Mouse (Mus musculus): Measurements from ENCODE around the gene Zfp605. TPM values are rescaled to one million over a fixed set of nuclear protein-coding genes. Genes with fewer than 3 reads are reported as not detected.
A peak's percentile ranks its signal among the peaks of the same experiment; 100 is the strongest.
"Not testable (repeated sequence)": the region's sequence is repeated elsewhere in the genome, so short reads cannot be mapped to it uniquely, and the experiment has no call there.

Gene Zfp605
- polyA plus RNA-seq (2012; fragmentation: generic; extraction: Trizol): 2.1 TPM

DNA sequence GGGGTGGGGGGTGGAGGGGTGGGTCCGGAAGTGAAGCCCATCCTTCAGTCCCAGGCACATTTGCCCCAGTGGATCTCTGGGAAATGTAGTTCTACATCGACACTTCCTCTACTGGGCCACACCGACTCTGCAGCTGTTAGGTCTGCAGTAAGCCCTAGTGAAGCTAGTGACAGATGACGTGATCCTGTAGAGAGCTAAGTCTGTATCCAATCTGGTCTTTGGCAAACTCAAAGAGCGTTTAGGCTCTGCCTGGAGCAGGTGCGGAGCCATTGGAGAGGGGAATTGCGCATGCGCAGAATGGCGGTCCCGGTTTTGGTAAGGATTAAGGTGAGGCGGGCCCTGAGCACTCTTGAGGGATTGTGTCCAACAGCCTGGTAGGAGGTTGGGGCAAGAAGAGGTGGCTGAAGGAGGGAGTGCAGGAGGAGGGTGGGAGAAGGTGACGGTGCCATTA, at the start of gene Zfp605:
Gene Zfp605, plus strand, starts transcription at position 102 of the 451 bp plus-strand sequence.
- Histone ChIP-seq H3K4me2 (ENCODE audit: low read depth) (peak within 1 kb of the TSS; percentile 74), H3K27me3 (ENCODE audit: control insufficient read depth, insufficient read depth, insufficient read length) (no peaks in the 10 kb centered on the region), H3K79me2 (ENCODE audit: control insufficient read depth, insufficient read depth) (peaks cover 17% of the 10 kb centered on the region), H3ac (ENCODE audit: control insufficient read depth, insufficient read length) (no peak within 1 kb of the TSS), H3K36me3 (ENCODE audit: control insufficient read depth, insufficient read depth) (peaks cover 6% of the 10 kb centered on the region), H3K4me3 (peak within 1 kb of the TSS; percentile 38)
- no peak for TF ChIP-seq MAX (IDR thresholded peaks at IDR 0.05; ENCODE audit: low read depth)
- TF ChIP-seq POLR2AphosphoS2 (IDR thresholded peaks at IDR 0.05; ENCODE audit: insufficient read length, low read depth): peak; percentile 42
- no peak for TF ChIP-seq REST (IDR thresholded peaks at IDR 0.05; ENCODE audit: insufficient read depth, insufficient read length)
- TF ChIP-seq E2F4 (IDR thresholded peaks at IDR 0.05; ENCODE audit: insufficient read depth): no peak
- peak; percentile 18 to 80 (median 69) for TF ChIP-seq MYOG (IDR thresholded peaks at IDR 0.05; ENCODE audit: control insufficient read depth in 1 of 3, insufficient read depth in 1 of 3, insufficient read length in 2 of 3, low read depth in 2 of 3)
- no peak for TF ChIP-seq CEBPB (IDR thresholded peaks at IDR 0.05; ENCODE audit: insufficient read depth, poor library complexity, severe bottlenecking)
- TF ChIP-seq POLR2A (IDR thresholded peaks at IDR 0.05; ENCODE audit: insufficient read length, low read depth): peak; percentile 53
- TF ChIP-seq SRF (IDR thresholded peaks at IDR 0.05; ENCODE audit: control insufficient read depth, insufficient read length, low read depth): no peak
- TF ChIP-seq TCF3 (IDR thresholded peaks at IDR 0.05; ENCODE audit: insufficient read length, low read depth): no peak
- TF ChIP-seq TCF12 (IDR thresholded peaks at IDR 0.05; ENCODE audit: insufficient read depth, poor library complexity, severe bottlenecking): no peak
- TF ChIP-seq MYOD1 (IDR thresholded peaks at IDR 0.05; ENCODE audit: control insufficient read depth in 1 of 3, insufficient read length in 2 of 3, low read depth in 2 of 3): peak; percentile 75 to 93 (median 89)
- TF ChIP-seq USF1 (IDR thresholded peaks at IDR 0.05; ENCODE audit: low read depth): no peak

DNA sequence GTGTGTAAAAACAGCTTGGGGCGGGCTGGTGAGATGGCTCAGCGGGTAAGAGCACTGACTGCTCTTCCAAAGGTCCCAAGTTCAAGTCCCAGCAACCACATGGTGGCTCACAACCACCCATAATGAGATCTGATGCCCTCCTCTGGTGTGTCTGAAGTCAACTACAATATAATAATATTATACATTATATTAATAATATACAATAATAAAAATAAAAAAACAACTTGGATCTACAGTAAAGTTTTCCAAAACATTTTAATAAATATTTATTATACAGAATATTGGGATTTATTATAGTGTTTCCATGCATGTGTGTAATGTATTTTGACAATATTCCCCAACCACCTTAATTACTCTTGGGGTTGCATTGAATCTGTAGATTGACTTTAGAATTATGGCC, 37.5 kb upstream of the Zfp605 start, which contains the start of gene Gm17655:
Gene Gm17655, minus strand, starts transcription at position 101 of the 400 bp plus-strand sequence.
- not testable (repeated sequence) for H3K36me3 ChIP-seq (ENCODE audit: control insufficient read depth, insufficient read depth); H3K4me3 ChIP-seq; H3K27me3 ChIP-seq (ENCODE audit: control insufficient read depth, insufficient read depth, insufficient read length); H3K79me2 ChIP-seq (ENCODE audit: control insufficient read depth, insufficient read depth); H3ac ChIP-seq (ENCODE audit: control insufficient read depth, insufficient read length); H3K4me2 ChIP-seq (ENCODE audit: low read depth)

GRCm38 (mm10) chr5:110082961-110083360, 26.9 kb upstream of the Zfp605 start:
- no peak overlapping the region for H3K4me2 ChIP-seq (ENCODE audit: low read depth)
- H3K36me3 ChIP-seq (ENCODE audit: control insufficient read depth, insufficient read depth): no peaks in the 10 kb centered on the region
- no peaks in the 10 kb centered on the region for H3K79me2 ChIP-seq (ENCODE audit: control insufficient read depth, insufficient read depth)
- no peak overlapping the region for H3K4me3 ChIP-seq
- no peak overlapping the region for H3ac ChIP-seq (ENCODE audit: control insufficient read depth, insufficient read length)
- TF ChIP-seq POLR2A (IDR thresholded peaks at IDR 0.05; ENCODE audit: insufficient read length, low read depth) (no peak), CEBPB (IDR thresholded peaks at IDR 0.05; ENCODE audit: insufficient read depth, poor library complexity, severe bottlenecking) (no peak), TCF12 (IDR thresholded peaks at IDR 0.05; ENCODE audit: insufficient read depth, poor library complexity, severe bottlenecking) (no peak), MYOG (IDR thresholded peaks at IDR 0.05; ENCODE audit: control insufficient read depth in 1 of 3, insufficient read depth in 1 of 3, insufficient read length in 2 of 3, low read depth in 2 of 3) (no peak), TCF3 (IDR thresholded peaks at IDR 0.05; ENCODE audit: insufficient read length, low read depth) (no peak), POLR2AphosphoS2 (IDR thresholded peaks at IDR 0.05; ENCODE audit: insufficient read length, low read depth) (no peak), MYOD1 (IDR thresholded peaks at IDR 0.05; ENCODE audit: control insufficient read depth in 1 of 3, insufficient read length in 2 of 3, low read depth in 2 of 3) (no peak), SRF (IDR thresholded peaks at IDR 0.05; ENCODE audit: control insufficient read depth, insufficient read length, low read depth) (no peak), USF1 (IDR thresholded peaks at IDR 0.05; ENCODE audit: low read depth) (no peak), E2F4 (IDR thresholded peaks at IDR 0.05; ENCODE audit: insufficient read depth) (no peak), MAX (IDR thresholded peaks at IDR 0.05; ENCODE audit: low read depth) (no peak), REST (IDR thresholded peaks at IDR 0.05; ENCODE audit: insufficient read depth, insufficient read length) (no peak)
- H3K27me3 ChIP-seq (ENCODE audit: control insufficient read depth, insufficient read depth, insufficient read length): no peaks in the 10 kb centered on the region

- Histone ChIP-seq H3K4me3 (no peak overlapping the region), H3K4me2 (ENCODE audit: low read depth) (no peak overlapping the region)
Measured at GRCm38 (mm10) chr5:110086161-110086866, 23.6 kb upstream of the Zfp605 start.

GRCm38 (mm10) chr5:110091546-110091945, 18.3 kb upstream of the Zfp605 start:
- H3K4me2 ChIP-seq (ENCODE audit: low read depth): no peak overlapping the region
- H3K4me3 ChIP-seq: no peak overlapping the region
- TF ChIP-seq POLR2A (IDR thresholded peaks at IDR 0.05; ENCODE audit: insufficient read length, low read depth): no peak
- no peak for TF ChIP-seq MYOG (IDR thresholded peaks at IDR 0.05; ENCODE audit: control insufficient read depth in 1 of 3, insufficient read depth in 1 of 3, insufficient read length in 2 of 3, low read depth in 2 of 3)
- TF ChIP-seq SRF (IDR thresholded peaks at IDR 0.05; ENCODE audit: control insufficient read depth, insufficient read length, low read depth): no peak
- H3K79me2 ChIP-seq (ENCODE audit: control insufficient read depth, insufficient read depth): no peaks in the 10 kb centered on the region
- H3K27me3 ChIP-seq (ENCODE audit: control insufficient read depth, insufficient read depth, insufficient read length): no peaks in the 10 kb centered on the region
- no peaks in the 10 kb centered on the region for H3K36me3 ChIP-seq (ENCODE audit: control insufficient read depth, insufficient read depth)
- no peak overlapping the region for H3ac ChIP-seq (ENCODE audit: control insufficient read depth, insufficient read length)

More at GRCm38 (mm10) chr5:110086161-110086866, 23.6 kb upstream of the Zfp605 start:
- Histone ChIP-seq H3ac (ENCODE audit: control insufficient read depth, insufficient read length) (no peak overlapping the region), H3K36me3 (ENCODE audit: control insufficient read depth, insufficient read depth) (no peaks in the 10 kb centered on the region), H3K79me2 (ENCODE audit: control insufficient read depth, insufficient read depth) (no peaks in the 10 kb centered on the region), H3K27me3 (ENCODE audit: control insufficient read depth, insufficient read depth, insufficient read length) (no peaks in the 10 kb centered on the region)
- TF ChIP-seq MYOG (IDR thresholded peaks at IDR 0.05; ENCODE audit: control insufficient read depth in 1 of 3, insufficient read depth in 1 of 3, insufficient read length in 2 of 3, low read depth in 2 of 3) (no peak), USF1 (IDR thresholded peaks at IDR 0.05; ENCODE audit: low read depth) (no peak), REST (IDR thresholded peaks at IDR 0.05; ENCODE audit: insufficient read depth, insufficient read length) (no peak)

Measured in myocyte (in vitro differentiated cells).